Mouse (Mus musculus): ENCODE measurements around the gene Hhip. TPM values are rescaled to one million over a fixed set of nuclear protein-coding genes. Genes with fewer than 3 reads are reported as not detected.

Hhip gene
- polyA plus RNA-seq, 1 experiment from 2014 or later = 1.9 TPM

DNA sequence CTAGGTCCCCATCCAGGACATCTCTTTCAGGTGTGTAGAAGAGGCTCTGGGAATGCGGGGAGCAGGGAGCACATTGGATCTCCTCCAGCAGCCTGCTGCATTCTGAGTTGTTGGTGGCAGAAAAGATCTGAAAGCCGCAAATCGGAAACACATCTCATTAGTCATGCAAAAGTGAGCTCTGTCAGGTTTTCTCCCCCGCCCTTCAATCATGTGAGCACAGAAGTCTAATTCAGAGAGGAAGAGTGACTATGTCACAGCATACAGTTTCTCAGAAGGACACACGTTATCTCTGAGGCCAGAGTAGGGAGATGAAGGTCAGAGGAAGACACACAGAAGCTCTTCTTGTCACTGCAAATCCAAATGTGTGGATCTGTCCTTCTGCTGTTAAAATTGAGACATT, 6.3 kb downstream of the Hhip start:
- DNase-seq (ENCODE audit: low spot score) = no peak
- WGBS = 44% methylated on average over 5 of the region's 5 CpGs
- Histone ChIP-seq H3K36me3 (ENCODE audit: control insufficient read depth, insufficient read depth, low read length) (no peaks in the 10 kb centered on the region), H3K27me3 (ENCODE audit: control insufficient read depth, insufficient read depth, low read length) (peaks cover 19% of the 10 kb centered on the region), H3K4me2 (ENCODE audit: low read depth, low read length, severe bottlenecking) (no peak overlapping the region), H3K9me3 (ENCODE audit: control insufficient read depth, low read length) (no peaks in the 10 kb centered on the region), H3K4me1 (replicated peaks; ENCODE audit: control insufficient read depth, insufficient read depth, low read length) (peaks cover 7% of the 10 kb centered on the region; the same call in 1 of the 2 replicates), H3K27ac (ENCODE audit: low read depth, low read length) (no peak overlapping the region), H3K9ac (ENCODE audit: low read length) (no peak overlapping the region), H3K4me3 (ENCODE audit: low read depth, low read length) (no peak overlapping the region)
- ATAC-seq (replicated peaks; ENCODE audit: low FRiP score) = no peak

DNA sequence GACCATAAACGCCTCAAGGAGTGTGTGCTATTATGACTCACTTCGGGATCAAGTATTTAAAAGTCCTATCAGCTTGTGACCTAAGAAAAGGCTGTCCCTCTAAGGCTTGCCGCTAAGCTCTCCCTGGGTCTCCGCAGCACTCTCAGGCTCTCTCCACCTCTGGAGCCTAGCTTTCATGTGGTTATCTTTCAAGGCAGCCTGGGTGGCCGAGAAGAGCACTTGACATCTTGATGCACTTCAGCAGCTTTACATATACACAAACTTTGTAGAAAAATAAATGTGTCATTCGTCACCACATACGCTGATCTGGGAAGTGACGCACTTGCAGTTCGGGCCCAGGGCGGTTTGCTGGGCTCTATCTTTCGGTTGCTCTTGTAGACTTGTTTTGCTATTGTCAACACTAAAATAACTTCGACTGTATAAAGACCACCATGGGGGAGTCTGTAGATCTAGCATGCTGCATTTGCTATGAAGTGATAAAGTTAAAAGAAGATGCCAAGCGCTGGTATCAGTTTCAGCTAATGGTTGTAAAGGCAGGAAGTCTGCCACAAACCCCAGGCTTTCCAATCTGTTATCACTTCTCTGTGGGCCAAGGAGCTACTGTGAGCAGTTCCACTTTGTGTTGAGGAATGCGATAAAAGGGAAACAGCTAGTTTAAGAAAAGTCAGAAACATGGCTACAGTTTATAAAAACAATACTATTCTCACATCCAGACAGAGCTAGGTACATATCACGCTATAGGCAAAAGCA, 8.4 kb downstream of the Hhip start:
- H3K4me2 ChIP-seq (ENCODE audit: low read depth, low read length, severe bottlenecking) = no peak overlapping the region
- no peak overlapping the region for H3K9ac ChIP-seq (ENCODE audit: low read length)
- ATAC-seq (replicated peaks; ENCODE audit: low FRiP score) (no peak), DNase-seq (ENCODE audit: low spot score) (no peak)
- peaks cover 2% of the 10 kb centered on the region; the same call in 1 of the 2 replicates for H3K4me1 ChIP-seq (replicated peaks; ENCODE audit: control insufficient read depth, insufficient read depth, low read length)
- no peaks in the 10 kb centered on the region for H3K9me3 ChIP-seq (ENCODE audit: control insufficient read depth, low read length)
- no peak overlapping the region for H3K4me3 ChIP-seq (ENCODE audit: low read depth, low read length)
- H3K27me3 ChIP-seq (ENCODE audit: control insufficient read depth, insufficient read depth, low read length) = peaks cover 18% of the 10 kb centered on the region
- WGBS = 73% methylated on average over 15 of the region's 15 CpGs
- no peak overlapping the region for H3K27ac ChIP-seq (ENCODE audit: low read depth, low read length)
- no peaks in the 10 kb centered on the region for H3K36me3 ChIP-seq (ENCODE audit: control insufficient read depth, insufficient read depth, low read length)

DNA sequence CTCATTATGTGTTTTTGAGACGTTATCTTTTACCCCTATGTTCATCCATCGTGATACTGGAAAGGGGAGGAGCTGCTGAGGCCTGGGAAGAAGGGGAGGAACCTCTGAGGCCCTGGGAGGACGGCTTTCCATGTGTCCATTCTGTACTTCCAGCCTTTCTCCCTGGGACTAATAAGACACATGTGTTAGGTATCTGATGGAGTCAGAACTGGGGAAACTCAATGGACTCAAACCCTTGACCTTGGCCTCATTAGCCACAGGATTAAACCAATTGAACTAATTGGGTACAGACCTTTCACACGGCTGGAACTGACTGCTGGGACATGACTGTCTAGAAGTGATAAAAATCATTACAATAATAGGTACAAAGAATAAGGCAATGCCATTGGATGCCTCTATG, 9.6 kb downstream of the Hhip start:
- H3K9ac ChIP-seq (ENCODE audit: low read length) = no peak overlapping the region
- 38% methylated on average over 4 of the region's 4 CpGs for WGBS
- no peak overlapping the region for H3K4me2 ChIP-seq (ENCODE audit: low read depth, low read length, severe bottlenecking)
- H3K4me1 ChIP-seq (replicated peaks; ENCODE audit: control insufficient read depth, insufficient read depth, low read length) = no peaks in the 10 kb centered on the region
- DNase-seq (ENCODE audit: low spot score) (no peak), ATAC-seq (replicated peaks; ENCODE audit: low FRiP score) (0 out of 2 replicates have a peak, but pooled peaks have one; percentile 33)
- no peak overlapping the region for H3K27ac ChIP-seq (ENCODE audit: low read depth, low read length)
- no peak overlapping the region for H3K4me3 ChIP-seq (ENCODE audit: low read depth, low read length)
- peaks cover 13% of the 10 kb centered on the region for H3K27me3 ChIP-seq (ENCODE audit: control insufficient read depth, insufficient read depth, low read length)
- no peaks in the 10 kb centered on the region for H3K9me3 ChIP-seq (ENCODE audit: control insufficient read depth, low read length)
- H3K36me3 ChIP-seq (ENCODE audit: control insufficient read depth, insufficient read depth, low read length) = no peaks in the 10 kb centered on the region

DNA sequence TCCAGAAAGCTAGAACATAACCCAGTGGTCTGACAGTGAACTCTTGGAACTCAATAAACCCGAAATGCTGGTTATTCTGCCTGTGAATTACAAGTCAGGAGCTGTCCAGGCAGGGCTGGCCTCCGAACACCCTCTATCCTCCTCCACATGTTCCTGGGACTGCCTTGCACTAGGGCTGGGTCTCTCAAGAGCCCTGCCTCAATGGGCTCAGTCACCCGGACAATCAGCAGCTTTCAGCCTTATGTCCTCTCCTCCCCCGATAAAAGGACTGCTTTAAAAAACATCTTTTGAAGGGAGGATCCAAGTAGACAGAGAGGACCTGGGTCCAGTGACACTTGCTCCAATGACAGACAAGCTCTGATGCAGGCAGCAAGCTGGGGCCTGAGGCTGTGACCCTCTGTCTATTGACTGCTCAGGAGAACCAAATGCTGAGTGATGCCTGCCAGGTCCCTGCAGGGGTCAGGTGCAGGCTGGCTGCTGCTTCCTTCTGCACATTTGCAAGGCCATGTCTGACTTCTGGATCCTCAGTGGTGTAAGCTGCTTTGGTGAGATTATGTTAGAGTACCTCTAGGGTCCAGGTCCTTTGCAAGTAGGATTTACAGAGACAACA, 20.1 kb downstream of the Hhip start:
- H3K27ac ChIP-seq (ENCODE audit: low read depth, low read length) = no peak overlapping the region
- no peak for DNase-seq (ENCODE audit: low spot score)
- no peaks in the 10 kb centered on the region for H3K27me3 ChIP-seq (ENCODE audit: control insufficient read depth, insufficient read depth, low read length)

DNA sequence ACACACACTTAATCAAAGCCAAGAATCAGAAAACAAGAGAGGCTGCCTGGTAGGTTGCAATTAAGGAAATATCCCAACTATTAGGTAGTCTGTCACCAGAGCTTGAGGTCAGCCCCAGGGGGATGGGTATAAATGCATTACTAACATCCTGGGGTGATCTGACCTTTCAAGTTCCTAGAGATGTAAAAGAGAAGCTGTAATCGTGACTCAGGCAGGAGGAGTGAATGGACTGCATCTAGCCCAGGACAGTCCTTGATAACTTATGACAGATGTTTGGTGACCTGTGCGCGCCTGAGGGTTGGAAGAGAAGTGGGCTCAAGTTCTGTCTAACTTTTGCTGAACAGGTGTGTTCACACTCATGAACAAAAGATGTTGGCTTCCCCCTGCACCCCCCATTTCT, 25.2 kb downstream of the Hhip start:
- ATAC-seq (replicated peaks; ENCODE audit: low FRiP score) = 0 out of 2 replicates have a peak, but pooled peaks have one; percentile 27
- Histone ChIP-seq H3K27me3 (ENCODE audit: control insufficient read depth, insufficient read depth, low read length) (no peaks in the 10 kb centered on the region), H3K4me2 (ENCODE audit: low read depth, low read length, severe bottlenecking) (no peak overlapping the region), H3K4me1 (replicated peaks; ENCODE audit: control insufficient read depth, insufficient read depth, low read length) (peaks cover 8% of the 10 kb centered on the region; the same call in 1 of the 2 replicates), H3K9ac (ENCODE audit: low read length) (no peak overlapping the region), H3K36me3 (ENCODE audit: control insufficient read depth, insufficient read depth, low read length) (no peaks in the 10 kb centered on the region), H3K9me3 (ENCODE audit: control insufficient read depth, low read length) (no peaks in the 10 kb centered on the region), H3K4me3 (ENCODE audit: low read depth, low read length) (no peak overlapping the region), H3K27ac (ENCODE audit: low read depth, low read length) (no peak overlapping the region)
- WGBS = 36% methylated on average over 3 of the region's 3 CpGs
- DNase-seq (ENCODE audit: low spot score) = no peak

More for the DNA sequence above, 20.1 kb downstream of the Hhip start:
- Histone ChIP-seq H3K9me3 (ENCODE audit: control insufficient read depth, low read length) (no peaks in the 10 kb centered on the region), H3K4me3 (ENCODE audit: low read depth, low read length) (no peak overlapping the region), H3K4me1 (replicated peaks; ENCODE audit: control insufficient read depth, insufficient read depth, low read length) (peaks cover 2% of the 10 kb centered on the region; the same call in 1 of the 2 replicates), H3K36me3 (ENCODE audit: control insufficient read depth, insufficient read depth, low read length) (no peaks in the 10 kb centered on the region), H3K9ac (ENCODE audit: low read length) (no peak overlapping the region), H3K4me2 (ENCODE audit: low read depth, low read length, severe bottlenecking) (no peak overlapping the region)
- WGBS = 20% methylated on average over 4 of the region's 4 CpGs
- no peak; the same call in 1 of the 2 replicates for ATAC-seq (replicated peaks; ENCODE audit: low FRiP score)

DNA sequence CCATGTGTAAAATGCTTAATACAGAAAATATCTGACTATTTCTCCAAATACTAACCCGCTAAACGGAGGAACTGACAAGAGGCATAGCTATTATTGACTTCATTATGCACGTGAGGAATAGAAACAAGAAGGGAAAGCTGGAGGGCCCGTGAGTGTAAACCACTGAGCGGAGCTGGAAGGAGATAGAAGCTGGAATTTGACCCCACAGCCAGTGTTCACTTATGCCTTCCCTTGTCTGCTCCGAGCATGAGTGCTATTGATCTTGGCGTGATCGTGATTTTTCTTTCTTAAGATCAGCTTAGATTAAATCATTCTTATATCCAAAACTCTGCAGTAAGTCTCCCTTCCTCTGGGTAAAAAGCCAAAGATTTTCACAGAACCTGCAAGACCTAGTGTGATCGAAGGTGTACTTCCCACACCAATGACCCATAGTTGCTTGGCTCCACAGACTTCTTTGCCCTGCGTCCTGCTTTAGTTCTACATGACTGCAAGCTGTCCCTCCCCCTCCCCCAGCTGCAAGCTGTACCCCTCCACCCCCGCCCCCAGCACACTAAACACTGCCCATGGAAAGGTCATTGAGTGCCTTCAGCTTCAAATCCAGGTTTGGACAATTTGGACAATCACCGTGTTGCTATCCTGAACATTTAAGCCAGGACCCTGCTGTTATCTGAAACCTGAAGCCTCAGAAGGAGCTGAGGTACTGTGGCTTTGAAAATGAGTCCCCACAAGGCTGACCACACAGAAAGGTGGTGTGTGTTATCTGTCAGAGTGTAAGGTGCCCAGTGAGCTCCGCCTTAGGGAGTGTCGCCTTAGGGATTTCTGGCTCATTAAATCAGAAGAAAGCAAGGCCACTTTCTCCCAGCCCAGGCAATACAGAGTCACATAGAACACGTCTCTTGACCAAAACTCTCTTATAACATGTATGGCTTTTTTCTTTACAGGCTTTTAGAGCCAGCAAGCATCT, 26.2 kb downstream of the Hhip start:
- Histone ChIP-seq H3K4me2 (ENCODE audit: low read depth, low read length, severe bottlenecking) (no peak overlapping the region), H3K27ac (ENCODE audit: low read depth, low read length) (no peak overlapping the region)
- DNase-seq (ENCODE audit: low spot score) = no peak

DNA sequence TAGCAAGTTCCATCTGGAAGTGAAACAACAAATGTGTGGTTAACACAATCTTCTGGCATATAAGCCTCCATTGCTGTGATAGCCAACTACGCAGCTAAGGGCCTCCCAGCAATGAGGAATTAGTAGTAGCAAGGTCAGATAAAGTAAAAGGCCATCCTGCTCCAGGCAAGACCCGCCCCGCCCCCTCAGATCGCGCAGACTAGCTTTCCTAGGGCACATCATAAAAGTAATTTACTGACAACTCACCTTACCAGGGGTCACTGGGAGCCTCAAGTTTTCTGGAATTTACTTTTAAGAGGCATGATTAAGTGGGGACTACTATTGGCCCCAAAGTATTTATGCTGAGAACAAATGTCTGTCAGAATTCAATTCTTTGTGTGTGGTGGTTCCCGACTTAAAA, 28.2 kb downstream of the Hhip start:
- H3K27ac ChIP-seq (ENCODE audit: low read depth, low read length) = no peak overlapping the region
- H3K4me3 ChIP-seq (ENCODE audit: low read depth, low read length) = no peak overlapping the region
- no peaks in the 10 kb centered on the region for H3K27me3 ChIP-seq (ENCODE audit: control insufficient read depth, insufficient read depth, low read length)
- 67% methylated on average over 6 of the region's 6 CpGs for WGBS
- no peaks in the 10 kb centered on the region for H3K36me3 ChIP-seq (ENCODE audit: control insufficient read depth, insufficient read depth, low read length)
- no peak overlapping the region for H3K9ac ChIP-seq (ENCODE audit: low read length)
- peaks cover 8% of the 10 kb centered on the region; the same call in 1 of the 2 replicates for H3K4me1 ChIP-seq (replicated peaks; ENCODE audit: control insufficient read depth, insufficient read depth, low read length)
- no peak overlapping the region for H3K4me2 ChIP-seq (ENCODE audit: low read depth, low read length, severe bottlenecking)
- H3K9me3 ChIP-seq (ENCODE audit: control insufficient read depth, low read length) = no peaks in the 10 kb centered on the region
- DNase-seq (ENCODE audit: low spot score) (no peak), ATAC-seq (replicated peaks; ENCODE audit: low FRiP score) (no peak)

More for the DNA sequence above, 26.2 kb downstream of the Hhip start:
- Histone ChIP-seq H3K4me1 (replicated peaks; ENCODE audit: control insufficient read depth, insufficient read depth, low read length) (peaks cover 8% of the 10 kb centered on the region; the same call in 1 of the 2 replicates), H3K4me3 (ENCODE audit: low read depth, low read length) (no peak overlapping the region), H3K9me3 (ENCODE audit: control insufficient read depth, low read length) (no peaks in the 10 kb centered on the region), H3K36me3 (ENCODE audit: control insufficient read depth, insufficient read depth, low read length) (no peaks in the 10 kb centered on the region), H3K27me3 (ENCODE audit: control insufficient read depth, insufficient read depth, low read length) (no peaks in the 10 kb centered on the region), H3K9ac (ENCODE audit: low read length) (no peak overlapping the region)
- 36% methylated on average over 15 of the region's 15 CpGs for WGBS
- ATAC-seq (replicated peaks; ENCODE audit: low FRiP score) = no peak; the same call in 1 of the 2 replicates

DNA sequence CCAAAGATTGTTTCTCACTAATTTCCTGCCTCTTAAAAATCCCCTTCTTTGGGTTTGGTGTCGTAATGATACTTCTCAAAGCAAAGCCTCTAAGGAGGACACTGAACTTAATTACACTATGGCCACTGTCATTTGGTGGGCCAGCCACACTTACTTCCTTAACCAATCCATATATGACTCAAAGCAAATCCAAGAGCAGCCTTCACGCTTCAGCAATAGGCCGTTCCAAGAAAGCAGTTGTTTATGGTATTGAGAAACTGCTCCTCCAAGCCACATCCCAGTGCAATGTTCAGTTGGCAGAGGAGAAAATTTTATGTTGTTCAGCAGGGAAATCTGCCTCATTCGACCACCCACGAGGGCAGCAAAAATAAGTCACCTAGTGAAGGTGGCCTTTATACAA, 37.3 kb downstream of the Hhip start:
- Histone ChIP-seq H3K9ac (ENCODE audit: low read length) (no peak overlapping the region), H3K4me3 (ENCODE audit: low read depth, low read length) (no peak overlapping the region), H3K36me3 (ENCODE audit: control insufficient read depth, insufficient read depth, low read length) (no peaks in the 10 kb centered on the region), H3K4me1 (replicated peaks; ENCODE audit: control insufficient read depth, insufficient read depth, low read length) (no peaks in the 10 kb centered on the region), H3K9me3 (ENCODE audit: control insufficient read depth, low read length) (no peaks in the 10 kb centered on the region), H3K27me3 (ENCODE audit: control insufficient read depth, insufficient read depth, low read length) (no peaks in the 10 kb centered on the region), H3K4me2 (ENCODE audit: low read depth, low read length, severe bottlenecking) (no peak overlapping the region), H3K27ac (ENCODE audit: low read depth, low read length) (no peak overlapping the region)
- DNase-seq (ENCODE audit: low spot score) (no peak), ATAC-seq (replicated peaks; ENCODE audit: low FRiP score) (no peak)
- WGBS = 93% methylated on average over 5 of the region's 5 CpGs
